Mouse (Mus musculus) G1E (cell line): Measurements from ENCODE around the gene Pick1.

Source experiments
- CTCF ChIP-seq: IDR thresholded peaks from 2 replicates; pipeline ENCODE4 v1.5.1; 2012; ENCODE audit warnings: low read depth, low read length, inconsistent platforms, mixed read lengths
- GATA1 ChIP-seq: IDR thresholded peaks from 2 replicates; pipeline ENCODE4 v1.6.1; 2012; ENCODE audit warnings: borderline replicate concordance, low read length, inconsistent platforms, mixed read lengths
- POLR2AphosphoS5 ChIP-seq: IDR thresholded peaks from 2 replicates; pipeline ENCODE4 v1.6.1; 2012; ENCODE audit warnings: low read depth, low read length, inconsistent platforms; ENCODE audit not compliant: insufficient replicate concordance
- TAL1 ChIP-seq: conservative IDR thresholded peaks from 2 replicates; pipeline ENCODE4 v1.6.1; 2012; ENCODE audit warnings: low read depth, low read length, inconsistent platforms, mixed read lengths

DNA sequence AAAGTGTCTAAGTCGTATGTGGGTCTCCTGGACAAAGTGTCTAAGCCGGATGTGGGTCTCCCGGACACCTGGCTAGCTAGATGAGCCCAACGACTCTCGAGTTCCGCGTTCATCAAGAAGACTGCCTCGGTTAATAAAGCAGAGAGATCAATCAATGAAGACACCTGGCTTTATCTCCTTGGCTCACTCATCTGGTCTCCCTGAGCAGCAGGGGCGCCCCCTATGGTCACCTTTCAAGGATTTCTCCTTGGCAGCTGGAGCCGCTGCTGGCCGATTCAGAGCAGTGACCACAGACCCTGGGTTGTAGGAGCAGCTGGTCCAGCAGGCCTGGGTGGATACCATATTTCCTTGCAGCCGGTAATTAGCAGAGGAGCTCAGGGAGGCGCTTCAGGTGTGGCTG lies 33.4 kb downstream of the Pick1 start:
- TF ChIP-seq GATA1 (no peak), CTCF (no peak), POLR2AphosphoS5 (no peak), TAL1 (no peak)
